Mouse (Mus musculus) layer of hippocampus, postnatal 10 days (tissue): ENCODE measurements around the gene Gm21764. TPM values are rescaled to one million over a fixed set of nuclear protein-coding genes. Genes with fewer than 3 reads are reported as not detected.
"Not testable (repeated sequence)": the region's sequence is repeated elsewhere in the genome, so short reads cannot be mapped to it uniquely, and the experiment has no call there.

Experiments
- DNase-seq, 2 experiments: peaks; one replicate each; pipeline ENCODE4 v3.0.0; 2021; ENCODE audit warnings: low spot score in 2 of 2
- long read RNA-seq: library from polyadenylated mRNA; stranded (forward); transcript quantifications from one replicate; pipeline ENCODE4 v2.0.0, GENCODE M21; 2023
- total RNA-seq, 2 experiments: library from RNA; stranded (reverse); gene quantifications; 2 replicates each; pipeline ENCODE4 v1.2.3; 2021

Gm21764 gene
- not detected for total RNA-seq
- long read RNA-seq: 0 reads

DNA sequence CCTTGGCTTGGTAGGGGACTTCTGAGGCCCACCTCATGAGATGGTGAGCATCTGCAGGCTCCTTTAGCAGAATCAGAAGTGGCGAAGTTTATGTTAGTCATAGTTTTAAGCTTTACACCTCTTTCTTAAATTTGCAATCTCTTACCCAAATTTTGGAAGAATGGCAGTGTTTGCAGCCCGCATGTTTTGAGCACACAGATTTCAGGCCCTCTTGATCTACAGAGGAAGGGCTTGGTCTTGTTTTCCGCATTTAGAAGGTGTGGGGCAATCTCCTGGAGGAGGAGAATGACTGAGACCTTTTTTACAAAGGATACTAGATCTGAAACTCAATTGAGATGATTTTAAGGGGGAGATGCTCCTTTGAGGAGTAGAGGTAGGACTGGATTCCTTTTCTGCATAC is at the start of gene Gm21764:
TSS of gene Gm21764 (minus strand) at position 101 of the 400 bp plus-strand sequence.
- not testable (repeated sequence) for DNase-seq

- DNase-seq: not testable (repeated sequence)
These were observed 27.2 kb upstream of the Gm21764 start, which contains the start of gene Ssty1 for GRCm38 (mm10) chrY:18088816-18089215. Gene Ssty1, plus strand, starts transcription at chrY:18089116.

Other genes starting within 250 kb of the Gm21764 start
- not detected for gene Gm21904, start 215.5 kb downstream of the Gm21764 start, total RNA-seq
- not detected for gene Gm20772, start 187.1 kb downstream of the Gm21764 start, total RNA-seq
- not detected for gene Gm20831, start 187.1 kb downstream of the Gm21764 start, total RNA-seq
- gene Srsy, start 124.5 kb downstream of the Gm21764 start, total RNA-seq: not detected
- not detected for gene Ssty1, start 27.3 kb upstream of the Gm21764 start, total RNA-seq